Mouse (Mus musculus): ENCODE measurements around the gene Pecam1.
"Not testable (repeated sequence)": the region's sequence is repeated elsewhere in the genome, so short reads cannot be mapped to it uniquely, and the experiment has no call there.

The Pecam1 gene

GRCm38 (mm10) chr11:106750121-106750751 is at the start of gene Pecam1:
Pecam1 (minus strand) TSS chr11:106750628.
- no peak for DNase-seq (ENCODE audit: low spot score)

GRCm38 (mm10) chr11:106795679-106796078 is 45.3 kb upstream of the Pecam1 start:
- DNase-seq (ENCODE audit: low spot score): no peak

- DNase-seq (ENCODE audit: low spot score): no peak
Observed at GRCm38 (mm10) chr11:106793846-106794245, 43.4 kb upstream of the Pecam1 start.

- no peak for DNase-seq (ENCODE audit: low spot score)
Observed at GRCm38 (mm10) chr11:106789649-106790048, 39.2 kb upstream of the Pecam1 start.

GRCm38 (mm10) chr11:106788775-106789459 is 38.5 kb upstream of the Pecam1 start, which contains the start of the genes Ddx5 and Cep95:
Ddx5 (minus strand) TSS chr11:106789185.
Cep95 (plus strand) TSS chr11:106789252.
- peak; percentile 96 for DNase-seq (ENCODE audit: low spot score)

- DNase-seq (ENCODE audit: low spot score): peak; percentile 99
Observed at GRCm38 (mm10) chr11:106788026-106788774, 37.8 kb upstream of the Pecam1 start.

- peak; percentile 83 for DNase-seq (ENCODE audit: low spot score)
Observed at GRCm38 (mm10) chr11:106787131-106788025, 37.0 kb upstream of the Pecam1 start.

- no peak for DNase-seq (ENCODE audit: low spot score)
Observed at GRCm38 (mm10) chr11:106785043-106785442, 34.6 kb upstream of the Pecam1 start.

GRCm38 (mm10) chr11:106784476-106784875 is 34.0 kb upstream of the Pecam1 start:
- no peak for DNase-seq (ENCODE audit: low spot score)

GRCm38 (mm10) chr11:106782841-106783764 is 32.7 kb upstream of the Pecam1 start:
- no peak for DNase-seq (ENCODE audit: low spot score)

- DNase-seq (ENCODE audit: low spot score): not testable (repeated sequence)
Observed at GRCm38 (mm10) chr11:106782271-106782670, 31.8 kb upstream of the Pecam1 start.

GRCm38 (mm10) chr11:106780590-106781220 is 30.3 kb upstream of the Pecam1 start:
- no peak for DNase-seq (ENCODE audit: low spot score)

- DNase-seq (ENCODE audit: low spot score): no peak
Observed at GRCm38 (mm10) chr11:106780089-106780425, 29.6 kb upstream of the Pecam1 start.

GRCm38 (mm10) chr11:106779388-106780088 is 29.1 kb upstream of the Pecam1 start, which contains the start of gene Polg2:
Polg2 (minus strand) TSS chr11:106779537.
- peak; percentile 86 for DNase-seq (ENCODE audit: low spot score)

GRCm38 (mm10) chr11:106778589-106779387 is 28.4 kb upstream of the Pecam1 start:
- DNase-seq (ENCODE audit: low spot score): no peak

- DNase-seq (ENCODE audit: low spot score): no peak
Observed at GRCm38 (mm10) chr11:106778132-106778531, 27.7 kb upstream of the Pecam1 start.

- no peak for DNase-seq (ENCODE audit: low spot score)
Observed at GRCm38 (mm10) chr11:106777395-106777794, 27.0 kb upstream of the Pecam1 start.

GRCm38 (mm10) chr11:106776960-106777359 is 26.5 kb upstream of the Pecam1 start:
- no peak for DNase-seq (ENCODE audit: low spot score)

GRCm38 (mm10) chr11:106773061-106773460 is 22.6 kb upstream of the Pecam1 start:
- DNase-seq (ENCODE audit: low spot score): no peak

All from ovary, postnatal 10 days (tissue).